Comparison of ENCODE assay signal across 29 mouse cellular contexts in genomic region chr4:148089166-148089565, GRCm38 (mm10). TPM values are rescaled to one million over a fixed set of nuclear protein-coding genes. Genes with fewer than 3 reads are reported as not detected.
DNase-seq lines count a peak whose midpoint lies in the region; TF ChIP-seq lines count a peak whose summit lies in the region.
"Had no signal": no experiment of that assay in that cellular context is flagged by ENCODE, and none has a peak within 500 bp of the region (broad histone marks: within the 10 kb centered on the region; RNA-seq: fewer than 3 reads in every experiment).

No protein-coding gene starts in this region.

- peak overlapping the region; percentile 85 for H3K27ac ChIP-seq in layer of hippocampus, adult 2 months
- no peak overlapping the region for H3K27ac ChIP-seq in testis, adult 2 months (ENCODE audit: control insufficient read depth, insufficient read depth, low read depth, low read length)
- H3K27ac ChIP-seq: kidney, embryonic 15.5 days; liver, embryonic 15.5 days; neural tube, embryonic 12.5 days had no signal

- no peak overlapping the region for H3K4me3 ChIP-seq in layer of hippocampus, adult 2 months
- peak overlapping the region; percentile 67 for H3K4me3 ChIP-seq in testis, adult 2 months (ENCODE audit: control insufficient read depth, low read depth, low read length)
- H3K4me3 ChIP-seq: erythroblast, embryonic 14.5 days; hindbrain, embryonic 15.5 days; kidney, embryonic 15.5 days; liver, embryonic 15.5 days; neural tube, embryonic 12.5 days had no signal

- peaks cover 13% of the 10 kb centered on the region for H3K4me1 ChIP-seq in testis, adult 2 months (ENCODE audit: control insufficient read depth, insufficient read depth, low read length)

- no peak for TF ChIP-seq POLR2A in testis, adult 2 months (IDR thresholded peaks at IDR 0.05; ENCODE audit: control insufficient read depth, low read depth, low read length)

- TF ChIP-seq CTCF in layer of hippocampus, adult 2 months (conservative IDR thresholded peaks at IDR 0.05), result no peak
- TF ChIP-seq CTCF in testis, adult 2 months (IDR thresholded peaks at IDR 0.05; ENCODE audit: control insufficient read depth, insufficient read depth, insufficient replicate concordance, low read depth, low read length), result no peak

- peak; percentile 21 for DNase-seq in cerebellum, adult 11-12 months
- DNase-seq in cerebellum, postnatal 36 days, result no peak
- no peak for DNase-seq in layer of hippocampus, adult 2 months (ENCODE audit: low spot score in 2 of 2)
- no peak for DNase-seq in layer of hippocampus, adult 11-12 months (ENCODE audit: low spot score)
- DNase-seq in testis, postnatal 14 days (ENCODE audit: low spot score), result no peak
- no peak for DNase-seq in embryo, embryonic 10.5 days (ENCODE audit: low spot score)
- DNase-seq: adrenal gland, adult 8-10 months; cerebellum, adult 8-10 months; cerebellum, postnatal 25 days; embryo, embryonic 11 days; kidney, adult 18-20 months; kidney, postnatal 36 days; layer of hippocampus, postnatal 36 days; left cerebral cortex, postnatal 4 days; liver; lung, embryonic 14.5 days; lung, postnatal 14 days; right cerebral cortex, postnatal 14 days; thymus, postnatal 14 days had no signal

- H3K27me3 ChIP-seq in testis, adult 2 months (ENCODE audit: control insufficient read depth, insufficient read depth, low read length), result no peaks in the 10 kb centered on the region
- H3K27me3 ChIP-seq: CH12.LX; hindbrain, embryonic 15.5 days; kidney, embryonic 15.5 days; liver, embryonic 15.5 days; neural tube, embryonic 12.5 days had no signal

- no peaks in the 10 kb centered on the region for H3K36me3 ChIP-seq in testis, adult 2 months (ENCODE audit: control insufficient read depth, insufficient read depth, low read length)
- H3K36me3 ChIP-seq: hindbrain, embryonic 15.5 days; kidney, embryonic 15.5 days; liver, embryonic 15.5 days; neural tube, embryonic 12.5 days had no signal

RNA-seq across cellular contexts. Expression of gene Agtrap, which starts 1.3 kb away (rescaled TPM):
- total RNA-seq in layer of hippocampus, adult 2 months (2021), result 1 to 10 TPM; 7.2 to 9.8 TPM
- polyA plus RNA-seq in testis, adult 2 months (2012; rRNA removed), result 45.2 and 45.4 TPM in 2 replicates

RNA-seq across cellular contexts. Expression of gene Mad2l2, which starts 41.0 kb away (rescaled TPM):
- total RNA-seq in layer of hippocampus, adult 2 months (2021), result 10 to 100 TPM; 13.8 to 14.5 TPM
- 332 and 347 TPM in 2 replicates for polyA plus RNA-seq in testis, adult 2 months (2012; rRNA removed)

RNA-seq across cellular contexts. Expression of gene Draxin, which starts 41.3 kb away (rescaled TPM):
- total RNA-seq in layer of hippocampus, adult 2 months (2021), result 1 to 10 TPM in 1 of 2 experiments, under 1 TPM in 1; 0.83 to 1.0 TPM
- 0.24 and 0.32 TPM in 2 replicates for polyA plus RNA-seq in testis, adult 2 months (2012; rRNA removed)
- total RNA-seq: gastrocnemius, adult 8-10 months; hematopoietic stem cell, adult 5-6 weeks had no signal
- polyA plus RNA-seq: erythroblast, embryonic 14.5 days; heart, embryonic 16.5 days; lung, embryonic 14.5 days had no signal

RNA-seq across cellular contexts. Expression of gene Mthfr, which starts 50.3 kb away (rescaled TPM):
- total RNA-seq in layer of hippocampus, adult 2 months (2021), result 10 to 100 TPM; 33.5 to 37.2 TPM
- polyA plus RNA-seq in testis, adult 2 months (2012; rRNA removed), result 31.8 and 34.7 TPM in 2 replicates

RNA-seq across cellular contexts. Expression of gene Clcn6, which starts 50.5 kb away (rescaled TPM):
- 10 to 100 TPM; 77.0 to 77.6 TPM for total RNA-seq in layer of hippocampus, adult 2 months (2021)
- 9.8 and 12.7 TPM in 2 replicates for polyA plus RNA-seq in testis, adult 2 months (2012; rRNA removed)
